Mouse (Mus musculus): Measurements from ENCODE around the gene Igsf21.

Gene Igsf21

GRCm38 (mm10) chr4:140196717-140197116 is 49.9 kb downstream of the Igsf21 start:
- in situ Hi-C loops (cut with MboI), result no loop called here

- in situ Hi-C loops (cut with MboI), result no loop called here
Measured at GRCm38 (mm10) chr4:140192276-140193002, 54.1 kb downstream of the Igsf21 start.

GRCm38 (mm10) chr4:140189601-140190000 is 57.0 kb downstream of the Igsf21 start:
- in situ Hi-C loops (cut with MboI), result no loop called here

- in situ Hi-C loops (cut with MboI), result no loop called here
Measured at GRCm38 (mm10) chr4:140188626-140189025, 58.0 kb downstream of the Igsf21 start.

- in situ Hi-C loops (cut with MboI), result no loop called here
Measured at GRCm38 (mm10) chr4:140187404-140188145, 59.0 kb downstream of the Igsf21 start.

GRCm38 (mm10) chr4:140179576-140179975 is 67.0 kb downstream of the Igsf21 start:
- in situ Hi-C loops (cut with MboI), result no loop called here

GRCm38 (mm10) chr4:140177055-140177454 is 69.5 kb downstream of the Igsf21 start:
- in situ Hi-C loops (cut with MboI), result no loop called here

- in situ Hi-C loops (cut with MboI), result no loop called here
Measured at GRCm38 (mm10) chr4:140173746-140174399, 72.7 kb downstream of the Igsf21 start.

GRCm38 (mm10) chr4:140173084-140173483 is 73.5 kb downstream of the Igsf21 start:
- in situ Hi-C loops (cut with MboI), result no loop called here

- in situ Hi-C loops (cut with MboI), result no loop called here
Measured at GRCm38 (mm10) chr4:140171917-140172316, 74.7 kb downstream of the Igsf21 start.

- in situ Hi-C loops (cut with MboI), result no loop called here
Measured at GRCm38 (mm10) chr4:140171189-140171588, 75.4 kb downstream of the Igsf21 start.

- in situ Hi-C loops (cut with MboI), result no loop called here
Measured at GRCm38 (mm10) chr4:140165851-140166250, 80.7 kb downstream of the Igsf21 start.

GRCm38 (mm10) chr4:140164662-140165061 is 81.9 kb downstream of the Igsf21 start:
- in situ Hi-C loops (cut with MboI), result no loop called here

- in situ Hi-C loops (cut with MboI), result no loop called here
Measured at GRCm38 (mm10) chr4:140159617-140160016, 87.0 kb downstream of the Igsf21 start.

- in situ Hi-C loops (cut with MboI), result no loop called here
Measured at GRCm38 (mm10) chr4:140154899-140155463, 91.6 kb downstream of the Igsf21 start.

GRCm38 (mm10) chr4:140154484-140154883 is 92.1 kb downstream of the Igsf21 start:
- in situ Hi-C loops (cut with MboI), result no loop called here

GRCm38 (mm10) chr4:140153711-140154114 is 92.9 kb downstream of the Igsf21 start:
- in situ Hi-C loops (cut with MboI), result no loop called here

- in situ Hi-C loops (cut with MboI), result no loop called here
Measured at GRCm38 (mm10) chr4:140153101-140153500, 93.5 kb downstream of the Igsf21 start.

GRCm38 (mm10) chr4:140149706-140150105 is 96.9 kb downstream of the Igsf21 start:
- in situ Hi-C loops (cut with MboI), result no loop called here

GRCm38 (mm10) chr4:140147857-140148695 is 98.5 kb downstream of the Igsf21 start:
- in situ Hi-C loops (cut with MboI), result no loop called here

GRCm38 (mm10) chr4:140147079-140147840 is 99.3 kb downstream of the Igsf21 start:
- in situ Hi-C loops (cut with MboI), result no loop called here
